Mouse (Mus musculus) thymus, adult 18-20 months (tissue): ENCODE results near the gene Hoxa4.

Experiments
- DNase-seq, 2 experiments: peaks; one replicate each; pipeline ENCODE4 v3.0.0; 2022; ENCODE audit warnings: mixed read lengths in 2 of 2

Gene Hoxa4

GRCm38 (mm10) chr6:52190906-52191810 is at the start of gene Hoxa4:
Gene Hoxa4, minus strand, starts transcription at chr6:52191753.
- DNase-seq = no peak

- DNase-seq = no peak
Observed at GRCm38 (mm10) chr6:52241001-52241621, 49.6 kb upstream of the Hoxa4 start.

GRCm38 (mm10) chr6:52240389-52241000 is 48.9 kb upstream of the Hoxa4 start, which contains the start of gene Hoxa10:
Gene Hoxa10, minus strand, starts transcription at chr6:52240854.
- no peak for DNase-seq

GRCm38 (mm10) chr6:52239625-52240388 is 48.3 kb upstream of the Hoxa4 start:
- no peak for DNase-seq

- DNase-seq = no peak
Observed at GRCm38 (mm10) chr6:52238976-52239375, 47.4 kb upstream of the Hoxa4 start.

- no peak for DNase-seq
Observed at GRCm38 (mm10) chr6:52238155-52238545, 46.6 kb upstream of the Hoxa4 start.

GRCm38 (mm10) chr6:52237346-52238154 is 46.0 kb upstream of the Hoxa4 start:
- no peak for DNase-seq

- no peak for DNase-seq
Observed at GRCm38 (mm10) chr6:52236806-52237205, 45.3 kb upstream of the Hoxa4 start.

GRCm38 (mm10) chr6:52235866-52236265 is 44.3 kb upstream of the Hoxa4 start:
- DNase-seq = no peak

- DNase-seq = no peak
Observed at GRCm38 (mm10) chr6:52235267-52235666, 43.7 kb upstream of the Hoxa4 start.

GRCm38 (mm10) chr6:52234428-52235140 is 43.0 kb upstream of the Hoxa4 start:
- no peak for DNase-seq

GRCm38 (mm10) chr6:52233546-52234427 is 42.2 kb upstream of the Hoxa4 start:
- DNase-seq = no peak

- DNase-seq = no peak
Observed at GRCm38 (mm10) chr6:52232984-52233545, 41.5 kb upstream of the Hoxa4 start.

GRCm38 (mm10) chr6:52232568-52232965 is 41.0 kb upstream of the Hoxa4 start:
- no peak for DNase-seq

- DNase-seq = no peak
Observed at GRCm38 (mm10) chr6:52231885-52232567, 40.5 kb upstream of the Hoxa4 start.

- no peak for DNase-seq
Observed at GRCm38 (mm10) chr6:52230516-52231165, 39.1 kb upstream of the Hoxa4 start, which contains the start of gene Hoxa9. Gene Hoxa9, minus strand, starts transcription at chr6:52231089.

GRCm38 (mm10) chr6:52229558-52230416 is 38.2 kb upstream of the Hoxa4 start:
- no peak for DNase-seq
